Mouse (Mus musculus) bone marrow, adult 2 months (tissue): ENCODE data around the gene Atp13a5. TPM values are rescaled to one million over a fixed set of nuclear protein-coding genes. Genes with fewer than 3 reads are reported as not detected.

Experiments used
- H3K27ac ChIP-seq: fragments of 200-500 bp; 2 replicates; pipeline ENCODE4 v1.5.1; 2012; ENCODE audit warnings: low read depth, mild to moderate bottlenecking, control low read depth, inconsistent platforms, low read length; ENCODE audit not compliant: control insufficient read depth, poor library complexity, insufficient read depth
- H3K4me1 ChIP-seq: fragments of 200-500 bp; 2 replicates; pipeline ENCODE4 v1.6.1; 2011; ENCODE audit warnings: low read length; ENCODE audit not compliant: control insufficient read depth, insufficient read depth
- H3K4me3 ChIP-seq: fragments of 200-500 bp; replicated peaks from 2 replicates; pipeline ENCODE3; 2011; ENCODE audit warnings: mild to moderate bottlenecking, low read depth, low read length, control low read depth; ENCODE audit not compliant: control insufficient read depth
- CTCF ChIP-seq: fragments of 200-500 bp; IDR thresholded peaks from 2 replicates; pipeline ENCODE4 v1.5.1; 2011; ENCODE audit warnings: low read length, control low read depth; ENCODE audit not compliant: control insufficient read depth, insufficient read depth
- POLR2A ChIP-seq: fragments of 200-500 bp; IDR thresholded peaks from 2 replicates; pipeline ENCODE4 v1.6.1; 2011; ENCODE audit warnings: low read depth, mild to moderate bottlenecking, control low read depth, low read length, borderline replicate concordance; ENCODE audit not compliant: control insufficient read depth
- WGBS: fragments of 180-500 bp; shearing (Covaris S2); methylation state at CpG from one replicate; pipeline ENCODE4 v1.1.7; 2018; 5-methylcytosine and 5-hydroxymethylcytosine counted together
- polyA plus RNA-seq: library from polyadenylated mRNA; stranded (reverse); fragments of >200 nt; gene quantifications from 2 replicates; pipeline ENCODE4 v1.2.4, GENCODE M21; 2011; ENCODE audit warnings: low replicate concordance; ENCODE audit not compliant: missing spikeins, insufficient read depth, insufficient read length

Gene Atp13a5
- polyA plus RNA-seq, 1 experiment: not detected

DNA sequence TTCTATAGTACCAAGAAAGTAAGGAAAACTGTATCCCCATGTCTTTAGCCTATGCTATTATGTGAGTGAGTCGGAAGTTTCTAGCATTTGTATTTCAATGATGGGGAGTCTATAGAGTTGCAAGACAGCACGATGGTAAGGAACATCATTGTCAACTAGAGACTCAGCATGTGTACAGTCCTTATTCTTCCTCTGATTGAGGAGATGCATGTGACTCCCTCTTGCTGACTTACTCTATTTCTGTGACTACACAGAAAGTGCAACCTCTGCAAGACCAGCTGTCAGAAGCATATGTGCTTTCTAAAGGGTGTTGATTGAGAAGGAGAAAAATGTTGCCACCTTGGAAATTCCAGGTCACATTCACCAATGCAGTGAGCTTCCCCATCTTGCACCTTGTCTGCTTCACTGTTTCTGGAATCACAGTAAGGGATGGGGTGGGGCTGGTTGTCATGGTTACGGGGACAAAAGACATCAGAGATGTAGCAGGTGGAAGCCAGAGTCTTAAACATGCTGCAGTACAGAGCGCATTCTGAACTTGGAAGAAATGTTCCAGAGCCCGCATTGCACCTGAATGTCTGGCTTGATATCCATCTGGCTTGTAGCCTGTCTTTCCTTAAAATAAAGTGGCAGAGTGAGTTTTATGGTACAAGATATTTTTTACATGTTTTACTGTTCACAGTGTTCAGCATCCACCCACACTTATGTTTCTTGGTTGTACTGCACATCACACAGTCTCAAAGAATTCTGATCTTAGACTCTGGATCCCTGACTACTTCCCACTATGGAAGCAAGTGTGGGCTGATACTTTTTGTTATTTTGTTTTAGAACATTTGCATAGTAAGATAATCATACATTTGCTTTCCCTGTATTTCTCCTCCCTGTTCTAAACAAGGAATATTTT lies 161.9 kb downstream of the Atp13a5 start:
- Histone ChIP-seq H3K27ac (no peak overlapping the region), H3K4me1 (no peaks in the 10 kb centered on the region), H3K4me3 (no peak overlapping the region)
- WGBS: 87% methylated on average over 5 of the region's 5 CpGs
- no peak for TF ChIP-seq POLR2A
- no peak for TF ChIP-seq CTCF

DNA sequence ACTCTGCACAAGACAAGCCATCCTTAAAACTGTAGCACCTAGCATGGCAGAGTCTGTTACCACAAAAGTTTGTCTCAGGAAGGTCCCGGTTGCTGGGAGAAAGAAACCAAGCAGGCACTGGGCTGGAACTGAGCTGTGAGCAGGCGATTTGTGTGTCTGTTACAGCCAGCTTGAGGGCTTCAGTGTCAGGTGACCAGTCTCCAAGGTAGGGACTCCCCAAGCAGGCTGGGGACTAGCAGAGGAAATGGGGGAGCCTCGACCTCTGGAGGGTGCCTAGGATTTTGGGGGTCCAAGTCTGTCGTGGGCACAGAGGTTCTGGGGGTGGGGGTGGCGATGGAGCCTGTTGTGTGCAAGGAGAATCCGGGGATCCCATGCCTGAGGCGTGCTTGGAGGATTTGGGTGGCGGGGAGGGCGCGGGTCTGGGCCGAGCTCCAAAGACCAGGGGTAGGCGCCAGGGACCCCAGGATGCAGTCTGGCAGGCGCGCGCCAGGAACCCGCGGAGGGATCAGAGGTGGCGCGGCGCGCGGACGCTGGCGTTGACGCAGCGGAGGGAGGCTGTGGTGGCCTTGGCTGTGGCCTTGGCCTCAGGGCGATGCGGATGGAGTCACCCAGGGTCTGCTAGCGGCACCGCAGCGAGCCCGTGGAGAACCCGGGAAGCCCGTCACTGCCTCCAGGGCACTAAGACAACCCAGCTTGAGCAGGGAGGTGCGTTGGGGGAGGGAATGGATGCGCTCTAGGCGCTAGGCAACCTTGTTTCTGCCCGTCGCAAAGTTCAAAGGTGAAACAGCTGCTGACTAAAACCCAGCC lies 168.7 kb downstream of the Atp13a5 start, which contains the start of gene Hrasls:
TSS of gene Hrasls (plus strand) at position 91 of the 807 bp plus-strand sequence.
- 4% methylated on average over 39 of the region's 39 CpGs for WGBS
- no peaks in the 10 kb centered on the region for H3K4me1 ChIP-seq
- no peak for TF ChIP-seq CTCF
- no peak for TF ChIP-seq POLR2A
- no peak within 1 kb of the TSS for H3K4me3 ChIP-seq
- no peak within 1 kb of the TSS; the same call in 1 of the 2 replicates for H3K27ac ChIP-seq

DNA sequence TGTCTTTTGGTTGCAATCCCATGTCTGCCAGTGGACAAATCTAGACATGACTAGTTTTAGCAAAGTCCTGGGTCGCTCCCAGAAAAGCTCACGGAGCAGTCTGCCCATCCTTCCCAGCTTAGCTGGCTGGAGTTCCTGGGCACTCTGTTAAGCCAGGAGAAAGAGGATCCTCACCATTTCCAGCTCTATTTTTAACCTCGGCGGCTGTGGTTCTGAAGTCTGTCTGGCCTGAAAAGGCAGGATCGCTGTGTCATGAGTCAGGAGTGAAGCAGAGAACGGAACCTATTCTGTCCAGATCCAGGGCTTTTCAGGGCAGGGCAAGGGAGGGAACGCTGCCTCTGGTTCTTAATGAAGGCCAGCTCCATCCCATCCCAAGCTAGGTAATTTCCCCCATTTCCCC lies 169.7 kb downstream of the Atp13a5 start:
- TF ChIP-seq POLR2A (no peak), CTCF (no peak)
- H3K4me3 ChIP-seq: no peak overlapping the region
- no peak overlapping the region for H3K27ac ChIP-seq
- 65% methylated on average over 7 of the region's 7 CpGs for WGBS
- no peaks in the 10 kb centered on the region for H3K4me1 ChIP-seq

DNA sequence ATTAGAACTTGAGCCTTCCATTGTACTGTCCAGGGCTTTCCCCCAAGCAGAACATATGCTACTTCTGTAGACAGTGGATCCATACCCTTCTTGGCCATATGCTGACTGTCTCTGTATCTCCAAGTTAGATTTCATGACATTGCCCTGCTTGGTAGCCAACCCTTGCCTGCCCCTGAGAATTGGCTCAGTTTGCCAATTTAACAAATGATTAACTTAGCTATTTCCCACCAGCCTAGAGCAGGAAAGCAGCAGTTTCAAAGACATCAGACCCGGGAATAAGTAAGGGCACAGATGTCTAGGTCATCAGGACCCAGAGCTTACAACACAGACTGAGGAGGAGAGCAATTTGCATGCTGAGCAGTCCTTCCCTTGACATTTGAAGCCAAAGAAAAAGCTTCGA lies 173.0 kb downstream of the Atp13a5 start:
- no peak overlapping the region for H3K4me3 ChIP-seq
- no peak for TF ChIP-seq CTCF
- TF ChIP-seq POLR2A: no peak
- 60% methylated on average over 2 of the region's 2 CpGs for WGBS
- H3K4me1 ChIP-seq: no peaks in the 10 kb centered on the region
- H3K27ac ChIP-seq: no peak overlapping the region

DNA sequence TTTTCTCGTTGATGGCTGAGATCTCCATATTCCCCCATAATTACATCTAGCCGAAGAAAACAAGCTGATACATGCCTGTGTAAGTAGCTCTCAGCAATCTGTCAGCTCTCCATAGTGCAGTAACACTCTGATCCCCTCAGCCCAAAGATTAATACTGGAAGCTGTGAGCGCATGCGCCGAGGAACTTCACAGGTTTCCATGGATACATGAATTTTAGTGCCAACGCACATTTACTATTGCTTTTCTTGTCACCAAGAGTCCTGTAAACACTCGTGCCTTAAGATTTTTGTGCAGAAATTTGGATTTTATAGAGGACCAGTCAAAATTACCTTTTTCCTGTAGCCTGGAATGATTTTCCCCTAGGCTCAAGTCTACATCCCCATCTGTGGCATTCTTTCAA lies 173.7 kb downstream of the Atp13a5 start:
- no peak for TF ChIP-seq CTCF
- TF ChIP-seq POLR2A: no peak
- Histone ChIP-seq H3K4me1 (no peaks in the 10 kb centered on the region), H3K27ac (no peak overlapping the region), H3K4me3 (no peak overlapping the region)
- 81% methylated on average over 7 of the region's 7 CpGs for WGBS

DNA sequence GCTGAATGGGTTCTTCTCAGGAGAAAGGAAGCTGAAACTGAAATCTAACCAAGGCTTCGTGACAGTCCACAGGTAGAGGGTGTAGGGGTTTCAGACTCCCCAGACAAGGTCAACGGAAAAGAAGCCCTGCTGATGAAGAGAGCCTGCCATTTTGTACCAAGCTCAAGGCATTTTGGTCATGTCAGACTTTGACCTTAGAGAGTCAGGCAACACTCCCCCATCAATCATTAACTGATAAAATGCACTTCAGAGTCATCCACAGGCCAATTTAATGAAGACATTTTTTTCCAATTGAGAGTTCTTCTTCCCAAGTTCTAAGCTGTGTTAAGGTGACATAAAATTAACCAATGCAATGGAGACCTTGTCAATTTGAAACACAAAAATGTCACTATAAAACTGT lies 177.4 kb downstream of the Atp13a5 start:
- 64% methylated on average over 2 of the region's 2 CpGs for WGBS
- Histone ChIP-seq H3K27ac (no peak overlapping the region), H3K4me1 (no peaks in the 10 kb centered on the region), H3K4me3 (no peak overlapping the region)
- TF ChIP-seq POLR2A (no peak), CTCF (no peak)

DNA sequence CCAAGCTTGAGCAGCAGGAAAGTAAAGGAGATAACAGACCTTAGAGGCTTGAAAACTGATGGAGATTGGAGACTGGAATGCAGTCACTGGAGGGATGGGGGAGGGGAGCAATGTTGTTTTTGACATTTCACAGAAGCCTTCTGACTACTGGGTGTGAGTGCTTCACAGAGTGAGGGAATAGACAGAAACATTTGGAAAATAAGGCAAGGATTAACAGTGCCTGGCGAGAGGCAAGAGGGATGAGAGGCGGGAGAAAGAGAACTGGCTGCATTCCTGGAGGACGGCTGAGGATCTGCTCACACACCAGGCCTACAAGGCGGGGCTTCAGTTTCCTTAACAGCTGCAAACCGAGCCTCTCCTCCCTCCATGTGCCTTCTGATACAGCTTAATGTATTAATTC lies 180.1 kb downstream of the Atp13a5 start:
- TF ChIP-seq POLR2A: no peak
- TF ChIP-seq CTCF: no peak
- H3K4me3 ChIP-seq: no peak overlapping the region
- 60% methylated on average over 5 of the region's 5 CpGs for WGBS
- H3K4me1 ChIP-seq: no peaks in the 10 kb centered on the region
- no peak overlapping the region for H3K27ac ChIP-seq

DNA sequence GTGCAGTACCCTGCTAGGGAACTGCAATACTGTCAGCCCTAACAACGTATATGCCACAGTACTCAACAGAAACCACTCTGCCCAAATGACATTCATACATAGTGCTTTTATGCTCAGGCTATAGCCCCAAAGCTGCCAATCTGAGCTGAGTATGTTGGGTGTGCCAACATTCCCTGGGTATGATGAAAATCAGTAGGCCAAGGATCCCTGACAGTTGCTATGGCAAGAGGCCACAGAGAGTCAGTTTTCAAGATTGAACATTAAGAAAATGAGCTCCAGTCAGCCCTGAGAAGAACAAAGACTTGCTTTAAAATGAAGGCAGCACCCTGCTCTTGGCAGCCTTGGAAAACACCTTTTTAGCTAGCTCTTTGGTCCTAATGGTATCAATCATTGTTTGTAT lies 183.4 kb downstream of the Atp13a5 start:
- H3K4me1 ChIP-seq: no peaks in the 10 kb centered on the region
- 65% methylated on average over 1 of the region's 1 CpGs for WGBS
- no peak overlapping the region for H3K4me3 ChIP-seq
- no peak for TF ChIP-seq POLR2A
- TF ChIP-seq CTCF: no peak
- H3K27ac ChIP-seq: no peak overlapping the region
